Mouse (Mus musculus) erythroblast, adult 5-6 weeks (primary cell): Measurements from ENCODE around the gene Usmg5. TPM values are rescaled to one million over a fixed set of nuclear protein-coding genes. Genes with fewer than 3 reads are reported as not detected.
"Not testable (repeated sequence)": the region's sequence is repeated elsewhere in the genome, so short reads cannot be mapped to it uniquely, and the experiment has no call there.

Experiments
- ATAC-seq: replicated peaks from 2 replicates; pipeline ENCODE4 v1.8.0; 2016; ENCODE audit warnings: moderate number of reproducible peaks, mild to moderate bottlenecking, moderate TSS enrichment, inconsistent platforms; ENCODE audit not compliant: poor library complexity, low FRiP score, severe bottlenecking
- total RNA-seq, 2 experiments: library from RNA; stranded (forward) in 1 of 2; stranded (reverse) in 1 of 2; fragments of 150-400 nt in 1 of 2; fragments of 200-764, 138-1000 nt in 1 of 2; gene quantifications; 2 replicates each; pipeline versions ENCODE4 v1.2.3 to v1.2.4; 2015 to 2017; ENCODE audit warnings: low replicate concordance in 2 of 2

Usmg5 gene
- total RNA-seq (2015; ENCODE audit: low replicate concordance) (199 and 243 TPM in 2 replicates), total RNA-seq (2017; ENCODE audit: low replicate concordance) (86.3 and 111 TPM in 2 replicates)

DNA sequence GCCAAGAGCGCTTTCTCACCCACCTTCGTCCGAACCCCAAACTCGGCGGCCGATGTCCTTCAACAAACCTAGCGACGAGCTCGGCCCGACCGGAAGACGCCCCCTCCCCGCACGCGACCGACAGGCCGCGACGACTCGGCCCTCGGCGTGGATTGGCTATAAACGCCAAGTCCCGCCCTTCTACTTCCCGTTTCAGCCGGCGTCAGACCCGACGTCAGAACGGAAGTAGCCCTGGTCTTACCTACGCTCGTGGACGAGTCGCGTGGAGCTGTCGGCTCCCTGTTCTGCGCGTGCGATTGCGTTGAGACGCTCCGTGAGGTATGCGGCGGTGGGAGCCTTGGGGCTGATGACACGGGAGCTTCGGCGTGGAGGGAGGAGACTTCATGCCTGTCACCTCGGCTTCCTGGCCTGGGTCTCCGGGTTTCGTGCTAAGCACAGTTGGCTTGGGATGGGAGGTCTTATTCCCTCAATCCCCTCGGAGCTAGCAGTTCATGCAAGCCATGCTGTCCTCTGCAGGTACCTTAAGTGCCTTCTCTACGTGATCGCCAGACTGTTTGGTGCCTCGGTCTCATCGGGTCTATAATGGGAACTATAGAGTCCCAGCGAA, at the start of gene Usmg5, which contains the start of gene Pdcd11:
Gene Usmg5 (minus strand): TSS at position 98 of the 607 bp plus-strand sequence.
Gene Pdcd11 (plus strand): TSS at position 219 of the 607 bp plus-strand sequence.
- ATAC-seq = peak; percentile 98

DNA sequence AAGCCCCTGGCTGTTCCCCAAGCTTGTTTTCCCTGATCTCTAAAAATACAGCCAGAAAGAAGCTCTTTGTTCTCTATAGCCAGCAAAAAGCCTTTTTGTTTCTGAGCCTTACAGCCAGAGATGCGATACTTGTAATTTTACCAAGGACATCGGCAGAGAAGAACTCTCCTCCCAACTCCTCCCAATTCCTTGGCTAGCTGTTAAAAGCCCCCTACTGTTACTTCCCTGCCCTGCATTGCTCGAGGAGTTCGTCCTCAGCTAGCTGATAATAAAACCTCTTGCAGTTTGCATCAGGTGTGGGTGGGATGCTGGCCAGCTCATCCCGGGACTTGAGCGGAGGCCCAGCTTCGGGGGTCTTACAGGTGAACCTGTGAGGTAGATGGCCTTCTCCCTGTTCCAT, 49.2 kb upstream of the Usmg5 start:
- not testable (repeated sequence) for ATAC-seq

GRCm38 (mm10) chr19:47137771-47138421, 47.4 kb upstream of the Usmg5 start, which contains the start of gene Calhm2:
TSS of gene Calhm2 (minus strand) at chr19:47138294.
- no peak for ATAC-seq

- no peak for ATAC-seq
Measured at GRCm38 (mm10) chr19:47137051-47137581, 46.7 kb upstream of the Usmg5 start.

GRCm38 (mm10) chr19:47136170-47136569, 45.7 kb upstream of the Usmg5 start:
- no peak for ATAC-seq

DNA sequence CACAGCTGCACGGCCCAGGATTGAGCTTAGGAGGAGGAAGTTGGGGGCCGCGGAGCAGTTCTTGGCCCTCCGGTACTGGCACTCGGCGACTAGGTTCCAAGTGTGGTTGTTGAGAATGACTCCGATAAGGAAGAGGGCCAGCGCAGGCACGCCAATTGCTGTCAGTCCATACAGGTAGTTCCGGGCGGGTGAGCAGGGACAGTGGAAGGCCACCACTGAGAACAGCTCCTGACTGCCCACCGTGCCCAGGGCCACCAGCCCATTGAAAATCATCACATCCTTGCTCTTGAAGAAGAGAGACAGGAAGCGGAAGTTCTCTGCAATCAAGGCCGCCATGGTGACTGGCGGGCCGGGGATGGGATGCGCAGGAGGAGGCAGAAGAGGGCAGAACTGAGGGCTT, 45.1 kb upstream of the Usmg5 start:
- no peak for ATAC-seq

DNA sequence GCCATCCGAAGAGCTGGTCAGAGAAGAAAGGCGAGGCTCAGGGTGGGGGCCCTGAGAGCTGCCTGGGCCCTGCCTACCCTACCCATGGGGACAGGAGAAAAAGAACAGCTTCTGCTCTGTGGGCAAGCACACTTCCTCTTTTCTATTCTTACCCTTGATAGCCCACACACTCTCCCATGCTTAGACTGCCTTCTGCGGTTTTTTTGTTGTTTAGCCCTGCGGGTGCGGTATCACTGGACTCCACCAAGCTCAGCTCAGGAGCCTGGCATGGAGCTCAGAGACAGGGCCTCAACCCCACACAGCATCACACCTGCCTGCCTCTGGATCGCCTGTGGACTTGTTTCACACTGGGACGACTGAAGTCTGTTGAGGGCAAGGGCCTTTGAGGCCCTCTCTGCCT, 42.7 kb upstream of the Usmg5 start:
- ATAC-seq = no peak

GRCm38 (mm10) chr19:47130551-47131125, 40.2 kb upstream of the Usmg5 start:
- no peak for ATAC-seq

DNA sequence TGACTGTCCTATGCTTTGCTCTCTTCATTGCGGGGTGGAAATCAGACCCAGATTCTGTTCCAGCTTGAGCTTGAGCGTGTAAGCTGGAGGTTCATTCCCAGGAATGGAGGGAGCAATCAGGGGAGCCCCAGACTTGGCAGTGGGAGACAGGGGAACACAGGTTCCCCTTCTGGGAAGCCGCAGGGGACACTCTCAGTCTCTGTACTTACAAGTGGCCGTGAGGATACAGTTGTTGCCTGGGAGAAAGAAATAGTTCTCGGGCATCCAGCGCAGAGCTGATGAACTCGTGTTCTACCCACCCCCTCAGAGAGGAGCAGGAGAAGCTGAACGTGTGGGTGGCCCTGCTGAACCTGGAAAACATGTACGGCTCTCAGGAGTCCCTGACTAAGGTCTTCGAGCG, 38.4 kb upstream of the Usmg5 start:
- no peak for ATAC-seq

DNA sequence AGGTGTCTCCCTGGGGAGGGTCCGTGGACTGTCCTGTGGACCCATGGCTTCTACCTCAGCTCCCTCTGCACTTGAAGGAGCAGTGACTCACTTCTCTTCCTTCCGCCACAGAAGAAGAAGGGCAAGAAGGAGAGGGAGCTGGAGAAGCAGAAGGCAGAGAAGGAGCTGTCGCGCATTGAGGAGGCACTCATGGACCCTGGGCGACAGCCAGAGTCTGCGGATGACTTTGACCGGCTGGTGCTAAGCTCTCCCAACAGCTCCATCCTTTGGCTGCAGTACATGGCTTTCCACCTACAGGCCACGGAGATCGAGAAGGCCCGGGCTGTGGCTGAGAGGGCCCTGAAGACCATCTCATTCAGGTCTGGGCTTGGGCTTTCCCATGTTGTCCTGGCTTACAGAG, 37.7 kb upstream of the Usmg5 start:
- ATAC-seq = no peak

DNA sequence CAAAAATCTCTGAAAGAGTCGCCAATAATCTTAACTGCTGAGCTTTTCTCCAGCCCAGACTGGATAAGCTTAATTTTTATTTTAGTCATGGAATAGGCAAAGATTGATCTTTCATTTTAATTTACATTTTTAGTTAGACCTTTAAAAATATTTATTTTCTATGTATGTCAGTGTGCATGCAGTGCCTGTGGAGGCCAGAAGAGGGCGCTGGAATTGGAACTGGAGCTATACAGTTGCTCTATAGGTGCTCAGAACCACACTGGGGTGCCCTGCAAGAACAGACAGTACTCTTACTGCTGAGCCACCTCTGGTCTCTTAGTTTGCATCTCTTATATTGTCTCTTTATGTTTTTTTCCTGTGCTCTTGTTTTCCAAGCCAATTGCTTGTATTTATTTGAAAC, 32.4 kb upstream of the Usmg5 start:
- ATAC-seq = peak; percentile 54; the same call in 1 of the 2 replicates

DNA sequence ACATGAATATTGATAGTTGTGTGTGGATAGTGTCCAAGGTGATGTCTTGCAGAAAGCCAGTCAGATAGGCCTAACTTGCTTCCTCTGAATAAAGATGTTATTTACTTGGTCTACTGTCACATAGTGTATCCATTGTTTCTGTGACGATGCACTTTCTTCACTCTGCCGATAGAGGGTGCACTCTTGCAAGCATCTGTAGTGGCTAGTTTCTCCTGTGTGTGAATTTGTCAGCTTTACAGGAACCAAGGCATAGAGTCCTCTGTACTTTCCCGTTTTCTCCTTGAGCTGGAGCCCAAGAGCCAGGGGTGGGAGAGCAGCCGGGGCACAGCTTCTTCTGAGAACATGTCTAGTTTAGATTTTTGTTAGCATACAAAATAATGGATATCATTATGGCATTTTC, 30.6 kb upstream of the Usmg5 start:
- ATAC-seq = peak; percentile 76

GRCm38 (mm10) chr19:47118634-47119033, 28.2 kb upstream of the Usmg5 start:
- ATAC-seq = no peak

DNA sequence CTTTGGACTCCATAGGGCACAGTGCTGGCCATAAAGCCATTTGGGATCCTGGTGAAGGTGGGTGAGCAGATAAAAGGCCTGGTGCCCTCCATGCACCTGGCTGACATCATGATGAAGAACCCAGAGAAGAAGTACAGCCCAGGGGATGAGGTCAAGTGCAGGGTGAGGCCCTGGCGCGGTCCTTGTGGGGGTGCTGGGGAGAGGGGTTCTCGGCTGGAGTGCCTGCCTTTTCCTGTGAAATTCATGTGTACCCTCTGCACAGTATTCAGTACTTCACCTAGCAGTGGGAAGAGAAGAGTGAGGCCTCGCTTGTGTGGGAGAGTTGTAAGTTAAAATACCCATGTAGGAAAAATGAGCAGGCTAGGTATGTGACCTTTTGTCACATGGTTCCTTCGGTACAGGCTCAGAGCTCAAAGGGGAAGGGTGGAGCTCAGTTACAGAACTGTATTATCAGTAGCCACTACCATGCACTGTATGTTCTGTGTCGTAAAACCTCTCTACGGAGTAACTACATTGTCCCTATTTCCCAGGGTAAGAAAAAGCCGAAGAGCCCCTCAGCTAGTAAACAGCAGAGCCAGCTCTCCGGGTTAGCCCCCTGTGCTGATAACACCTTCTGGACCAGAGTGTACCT, 14.3 kb upstream of the Usmg5 start:
- ATAC-seq = no peak

- ATAC-seq = peak; percentile 87
Measured at GRCm38 (mm10) chr19:47101080-47101479, 10.6 kb upstream of the Usmg5 start.

- peak; percentile 69 for ATAC-seq
Measured at GRCm38 (mm10) chr19:47089718-47090525, 525 bp downstream of the Usmg5 start.

DNA sequence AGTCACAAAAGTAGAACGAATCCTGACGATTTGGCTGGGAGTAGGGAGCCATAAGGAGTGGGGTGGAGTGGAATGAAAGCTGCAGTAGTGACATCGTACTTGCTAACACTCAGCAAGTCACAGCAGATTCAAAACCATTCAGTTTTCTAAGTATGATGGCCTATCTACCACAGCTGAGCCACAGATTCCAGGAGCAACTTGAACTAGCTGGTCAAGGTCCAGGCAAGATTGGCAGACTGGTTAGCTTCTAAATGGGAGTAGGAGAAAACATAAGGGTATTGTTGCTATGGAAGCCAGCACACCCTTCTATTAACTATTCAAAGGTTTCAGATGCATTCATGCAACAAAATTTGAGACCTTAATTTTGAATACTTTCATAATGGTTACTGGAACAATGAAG, 2.2 kb downstream of the Usmg5 start:
- ATAC-seq = no peak

DNA sequence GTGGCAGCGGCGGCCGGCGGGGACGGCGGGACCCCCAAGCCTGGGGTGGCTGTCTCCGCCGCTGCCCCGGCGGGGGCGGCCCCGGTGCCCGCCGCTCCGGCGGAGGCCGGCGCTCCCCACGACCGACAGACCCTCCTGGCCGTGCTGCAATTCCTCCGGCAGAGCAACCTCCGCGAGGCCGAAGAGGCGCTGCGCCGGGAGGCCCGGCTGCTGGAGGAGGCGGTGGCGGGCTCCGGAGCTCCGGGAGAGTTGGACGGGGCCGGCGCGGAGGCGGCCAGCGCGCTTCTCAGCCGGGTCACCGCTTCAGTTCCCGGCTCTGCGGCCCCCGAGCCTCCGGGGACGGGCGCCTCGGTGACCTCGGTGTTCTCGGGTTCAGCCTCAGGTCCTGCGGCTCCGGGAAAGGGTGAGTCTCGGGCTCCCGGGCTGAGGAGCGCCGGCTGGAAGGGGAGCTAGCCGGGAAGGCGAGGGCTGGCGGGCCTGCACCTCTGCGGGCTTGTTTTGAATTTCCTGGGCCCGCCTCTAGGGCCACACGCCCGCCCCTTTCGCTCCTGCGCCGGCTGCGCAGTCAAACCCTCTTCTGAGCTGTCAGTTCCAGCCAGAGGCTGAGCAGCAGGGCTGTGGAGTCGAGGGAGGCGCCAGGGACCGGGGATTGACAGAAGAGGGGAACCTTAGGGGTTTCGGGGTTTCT, 22.4 kb downstream of the Usmg5 start:
- ATAC-seq = peak; percentile 94
